Mouse (Mus musculus): ENCODE results near the gene Shbg.

The Shbg gene

GRCm38 (mm10) chr11:69617805-69618204 is at the start of gene Shbg:
Gene Shbg (minus strand): TSS chr11:69617905.
- DNase-seq (ENCODE audit: low spot score): no peak

GRCm38 (mm10) chr11:69666665-69667005 is 48.9 kb upstream of the Shbg start:
- no peak for DNase-seq (ENCODE audit: low spot score)

- DNase-seq (ENCODE audit: low spot score): peak; percentile 60
Measured at GRCm38 (mm10) chr11:69665961-69666664, 48.4 kb upstream of the Shbg start, which contains the start of gene Cd68. Gene Cd68 (minus strand): TSS chr11:69666153.

- no peak for DNase-seq (ENCODE audit: low spot score)
Measured at GRCm38 (mm10) chr11:69665457-69665960, 47.8 kb upstream of the Shbg start.

- no peak for DNase-seq (ENCODE audit: low spot score)
Measured at GRCm38 (mm10) chr11:69664841-69665240, 47.1 kb upstream of the Shbg start.

GRCm38 (mm10) chr11:69663795-69664194 is 46.1 kb upstream of the Shbg start:
- DNase-seq (ENCODE audit: low spot score): no peak

- DNase-seq (ENCODE audit: low spot score): no peak
Measured at GRCm38 (mm10) chr11:69662967-69663671, 45.4 kb upstream of the Shbg start.

- peak; percentile 91 for DNase-seq (ENCODE audit: low spot score)
Measured at GRCm38 (mm10) chr11:69662213-69662966, 44.7 kb upstream of the Shbg start, which contains the start of gene Mpdu1. Gene Mpdu1 (minus strand): TSS chr11:69662642.

- peak; percentile 46 for DNase-seq (ENCODE audit: low spot score)
Measured at GRCm38 (mm10) chr11:69661221-69661881, 43.6 kb upstream of the Shbg start.

GRCm38 (mm10) chr11:69657462-69657881 is 39.8 kb upstream of the Shbg start:
- DNase-seq (ENCODE audit: low spot score): no peak

- peak; percentile 70 for DNase-seq (ENCODE audit: low spot score)
Measured at GRCm38 (mm10) chr11:69656617-69657461, 39.1 kb upstream of the Shbg start.

- no peak for DNase-seq (ENCODE audit: low spot score)
Measured at GRCm38 (mm10) chr11:69656065-69656455, 38.4 kb upstream of the Shbg start.

- peak; percentile 58 for DNase-seq (ENCODE audit: low spot score)
Measured at GRCm38 (mm10) chr11:69655264-69656064, 37.8 kb upstream of the Shbg start, which contains the start of gene Sox15. Gene Sox15 (plus strand): TSS chr11:69655314.

GRCm38 (mm10) chr11:69654760-69655159 is 37.1 kb upstream of the Shbg start:
- no peak for DNase-seq (ENCODE audit: low spot score)

- no peak for DNase-seq (ENCODE audit: low spot score)
Measured at GRCm38 (mm10) chr11:69653399-69653798, 35.7 kb upstream of the Shbg start.

- no peak for DNase-seq (ENCODE audit: low spot score)
Measured at GRCm38 (mm10) chr11:69645860-69646259, 28.2 kb upstream of the Shbg start.

GRCm38 (mm10) chr11:69635471-69635870 is 17.8 kb upstream of the Shbg start:
- no peak for DNase-seq (ENCODE audit: low spot score)

- peak; percentile 42 for DNase-seq (ENCODE audit: low spot score)
Measured at GRCm38 (mm10) chr11:69633128-69633866, 15.6 kb upstream of the Shbg start.

Data from c-Kit-positive CD71-positive TER-119-positive erythroid progenitor cells, embryonic 14.5 days (primary cell).